Mouse (Mus musculus): ENCODE data around the gene Igsf10. TPM values are rescaled to one million over a fixed set of nuclear protein-coding genes. Genes with fewer than 3 reads are reported as not detected.
"Not testable (repeated sequence)": the region's sequence is repeated elsewhere in the genome, so short reads cannot be mapped to it uniquely, and the experiment has no call there.

The Igsf10 gene
- polyA plus RNA-seq (2015; fragmentation: Nextera tagmentation; extraction: Ambion mirVana) = 2.3 and 2.5 TPM in 2 replicates

GRCm38 (mm10) chr3:59344065-59344905, at the start of gene Igsf10:
Gene Igsf10 (minus strand): TSS chr3:59344394.
- Histone ChIP-seq H3K27ac (ENCODE audit: low read length) (peak within 1 kb of the TSS; percentile 29), H3K27me3 (replicated peaks; ENCODE audit: control insufficient read depth, insufficient read depth, low read length) (no peaks in the 10 kb centered on the region), H3K4me2 (ENCODE audit: low read length) (peak within 1 kb of the TSS; percentile 59), H3K4me1 (replicated peaks; ENCODE audit: control insufficient read depth, insufficient read depth, low read length) (peaks cover 6% of the 10 kb centered on the region; the same call in 1 of the 2 replicates), H3K9me3 (ENCODE audit: control insufficient read depth, low read length) (no peaks in the 10 kb centered on the region), H3K9ac (replicated peaks; ENCODE audit: low read depth, low read length) (peak within 1 kb of the TSS; percentile 63), H3K36me3 (ENCODE audit: control insufficient read depth, insufficient read depth) (no peaks in the 10 kb centered on the region), H3K4me3 (replicated peaks; ENCODE audit: low read length) (peak within 1 kb of the TSS; percentile 57)
- WGBS = 2% methylated on average over 23 of the region's 23 CpGs
- ATAC-seq = peak; percentile 96

GRCm38 (mm10) chr3:59385553-59385952, 41.4 kb upstream of the Igsf10 start:
- H3K4me2 ChIP-seq (ENCODE audit: low read length) = no peak overlapping the region
- no peak overlapping the region for H3K27ac ChIP-seq (ENCODE audit: low read length)
- no peaks in the 10 kb centered on the region for H3K36me3 ChIP-seq (ENCODE audit: control insufficient read depth, insufficient read depth)
- H3K4me1 ChIP-seq (replicated peaks; ENCODE audit: control insufficient read depth, insufficient read depth, low read length) = no peaks in the 10 kb centered on the region
- H3K9ac ChIP-seq (replicated peaks; ENCODE audit: low read depth, low read length) = no peak overlapping the region
- 81% methylated on average over 1 of the region's 1 CpGs for WGBS
- H3K4me3 ChIP-seq (replicated peaks; ENCODE audit: low read length) = no peak overlapping the region
- no peak for ATAC-seq
- no peaks in the 10 kb centered on the region for H3K9me3 ChIP-seq (ENCODE audit: control insufficient read depth, low read length)
- no peaks in the 10 kb centered on the region for H3K27me3 ChIP-seq (replicated peaks; ENCODE audit: control insufficient read depth, insufficient read depth, low read length)

GRCm38 (mm10) chr3:59385000-59385399, 40.8 kb upstream of the Igsf10 start:
- 81% methylated on average over 3 of the region's 3 CpGs for WGBS
- ATAC-seq = no peak

GRCm38 (mm10) chr3:59384321-59384720, 40.1 kb upstream of the Igsf10 start:
- WGBS = 74% methylated on average over 2 of the region's 2 CpGs
- Histone ChIP-seq H3K36me3 (ENCODE audit: control insufficient read depth, insufficient read depth) (no peaks in the 10 kb centered on the region), H3K4me3 (replicated peaks; ENCODE audit: low read length) (no peak overlapping the region), H3K9ac (replicated peaks; ENCODE audit: low read depth, low read length) (no peak overlapping the region), H3K4me1 (replicated peaks; ENCODE audit: control insufficient read depth, insufficient read depth, low read length) (no peaks in the 10 kb centered on the region), H3K9me3 (ENCODE audit: control insufficient read depth, low read length) (no peaks in the 10 kb centered on the region), H3K27me3 (replicated peaks; ENCODE audit: control insufficient read depth, insufficient read depth, low read length) (no peaks in the 10 kb centered on the region), H3K27ac (ENCODE audit: low read length) (no peak overlapping the region), H3K4me2 (ENCODE audit: low read length) (no peak overlapping the region)
- no peak for ATAC-seq

More at GRCm38 (mm10) chr3:59385000-59385399, 40.8 kb upstream of the Igsf10 start:
- Histone ChIP-seq H3K9ac (replicated peaks; ENCODE audit: low read depth, low read length) (no peak overlapping the region), H3K4me2 (ENCODE audit: low read length) (no peak overlapping the region), H3K27me3 (replicated peaks; ENCODE audit: control insufficient read depth, insufficient read depth, low read length) (no peaks in the 10 kb centered on the region), H3K9me3 (ENCODE audit: control insufficient read depth, low read length) (no peaks in the 10 kb centered on the region), H3K4me3 (replicated peaks; ENCODE audit: low read length) (no peak overlapping the region), H3K4me1 (replicated peaks; ENCODE audit: control insufficient read depth, insufficient read depth, low read length) (no peaks in the 10 kb centered on the region), H3K27ac (ENCODE audit: low read length) (no peak overlapping the region), H3K36me3 (ENCODE audit: control insufficient read depth, insufficient read depth) (no peaks in the 10 kb centered on the region)

- not testable (repeated sequence) for ATAC-seq
These were observed 34.6 kb upstream of the Igsf10 start for GRCm38 (mm10) chr3:59378791-59379190.

GRCm38 (mm10) chr3:59361895-59362294, 17.7 kb upstream of the Igsf10 start:
- no peaks in the 10 kb centered on the region for H3K4me1 ChIP-seq (replicated peaks; ENCODE audit: control insufficient read depth, insufficient read depth, low read length)
- WGBS = 94% methylated on average over 1 of the region's 1 CpGs
- no peaks in the 10 kb centered on the region for H3K36me3 ChIP-seq (ENCODE audit: control insufficient read depth, insufficient read depth)
- ATAC-seq = no peak
- H3K4me2 ChIP-seq (ENCODE audit: low read length) = no peak overlapping the region
- H3K9ac ChIP-seq (replicated peaks; ENCODE audit: low read depth, low read length) = no peak overlapping the region
- H3K9me3 ChIP-seq (ENCODE audit: control insufficient read depth, low read length) = no peaks in the 10 kb centered on the region
- H3K4me3 ChIP-seq (replicated peaks; ENCODE audit: low read length) = no peak overlapping the region
- no peaks in the 10 kb centered on the region for H3K27me3 ChIP-seq (replicated peaks; ENCODE audit: control insufficient read depth, insufficient read depth, low read length)
- no peak overlapping the region for H3K27ac ChIP-seq (ENCODE audit: low read length)

More at GRCm38 (mm10) chr3:59378791-59379190, 34.6 kb upstream of the Igsf10 start:
- not testable (repeated sequence) for H3K4me2 ChIP-seq (ENCODE audit: low read length); H3K27me3 ChIP-seq (replicated peaks; ENCODE audit: control insufficient read depth, insufficient read depth, low read length); H3K27ac ChIP-seq (ENCODE audit: low read length); H3K4me3 ChIP-seq (replicated peaks; ENCODE audit: low read length); H3K9ac ChIP-seq (replicated peaks; ENCODE audit: low read depth, low read length); H3K36me3 ChIP-seq (ENCODE audit: control insufficient read depth, insufficient read depth); H3K9me3 ChIP-seq (ENCODE audit: control insufficient read depth, low read length); H3K4me1 ChIP-seq (replicated peaks; ENCODE audit: control insufficient read depth, insufficient read depth, low read length)
- 84% methylated on average over 1 of the region's 1 CpGs for WGBS

GRCm38 (mm10) chr3:59360102-59360501, 15.9 kb upstream of the Igsf10 start:
- ATAC-seq = no peak
- Histone ChIP-seq H3K4me3 (replicated peaks; ENCODE audit: low read length) (no peak overlapping the region), H3K4me2 (ENCODE audit: low read length) (no peak overlapping the region), H3K9me3 (ENCODE audit: control insufficient read depth, low read length) (no peaks in the 10 kb centered on the region), H3K27me3 (replicated peaks; ENCODE audit: control insufficient read depth, insufficient read depth, low read length) (no peaks in the 10 kb centered on the region), H3K27ac (ENCODE audit: low read length) (no peak overlapping the region), H3K4me1 (replicated peaks; ENCODE audit: control insufficient read depth, insufficient read depth, low read length) (no peaks in the 10 kb centered on the region), H3K36me3 (ENCODE audit: control insufficient read depth, insufficient read depth) (no peaks in the 10 kb centered on the region), H3K9ac (replicated peaks; ENCODE audit: low read depth, low read length) (no peak overlapping the region)

GRCm38 (mm10) chr3:59354156-59354555, 10.0 kb upstream of the Igsf10 start:
- H3K4me1 ChIP-seq (replicated peaks; ENCODE audit: control insufficient read depth, insufficient read depth, low read length) = no peaks in the 10 kb centered on the region
- WGBS = 87% methylated on average over 3 of the region's 3 CpGs
- no peak overlapping the region for H3K4me2 ChIP-seq (ENCODE audit: low read length)
- no peak for ATAC-seq
- no peaks in the 10 kb centered on the region for H3K36me3 ChIP-seq (ENCODE audit: control insufficient read depth, insufficient read depth)
- H3K4me3 ChIP-seq (replicated peaks; ENCODE audit: low read length) = no peak overlapping the region
- no peaks in the 10 kb centered on the region for H3K9me3 ChIP-seq (ENCODE audit: control insufficient read depth, low read length)
- H3K9ac ChIP-seq (replicated peaks; ENCODE audit: low read depth, low read length) = no peak overlapping the region
- no peaks in the 10 kb centered on the region for H3K27me3 ChIP-seq (replicated peaks; ENCODE audit: control insufficient read depth, insufficient read depth, low read length)
- H3K27ac ChIP-seq (ENCODE audit: low read length) = no peak overlapping the region

- ATAC-seq = no peak
- no peak overlapping the region for H3K9ac ChIP-seq (replicated peaks; ENCODE audit: low read depth, low read length)
- H3K4me3 ChIP-seq (replicated peaks; ENCODE audit: low read length) = no peak overlapping the region
- H3K4me1 ChIP-seq (replicated peaks; ENCODE audit: control insufficient read depth, insufficient read depth, low read length) = no peaks in the 10 kb centered on the region
- no peaks in the 10 kb centered on the region for H3K36me3 ChIP-seq (ENCODE audit: control insufficient read depth, insufficient read depth)
- H3K9me3 ChIP-seq (ENCODE audit: control insufficient read depth, low read length) = no peaks in the 10 kb centered on the region
- no peak overlapping the region for H3K27ac ChIP-seq (ENCODE audit: low read length)
- H3K27me3 ChIP-seq (replicated peaks; ENCODE audit: control insufficient read depth, insufficient read depth, low read length) = no peaks in the 10 kb centered on the region
- no peak overlapping the region for H3K4me2 ChIP-seq (ENCODE audit: low read length)
These were observed 7.6 kb upstream of the Igsf10 start for GRCm38 (mm10) chr3:59351768-59352167.
